Mouse (Mus musculus) stomach, embryonic 15.5 days (tissue): Measurements from ENCODE around the gene Hmcn1. TPM values are rescaled to one million over a fixed set of nuclear protein-coding genes. Genes with fewer than 3 reads are reported as not detected.

ENCODE experiments used
- ATAC-seq: fragments of 200-750 bp; cut with Nextera tagmentation; 2 replicates; pipeline ENCODE4 v1.8.0; 2017; ENCODE audit warnings: low read depth, moderate number of reproducible peaks, moderate TSS enrichment; ENCODE audit not compliant: insufficient read depth, low FRiP score
- H3K27ac ChIP-seq: fragments of 300-500 bp; sonication (generic); 2 replicates; pipeline ENCODE4 v1.5.1; 2015; ENCODE audit warnings: mild to moderate bottlenecking, inconsistent platforms
- H3K27me3 ChIP-seq: fragments of 300-500 bp; sonication (generic); replicated peaks from 2 replicates; pipeline ENCODE4 v1.6.1; 2015; ENCODE audit warnings: inconsistent platforms
- H3K36me3 ChIP-seq: fragments of 300-500 bp; sonication (generic); 2 replicates; pipeline ENCODE4 v1.6.1; 2015; ENCODE audit warnings: inconsistent platforms
- H3K4me1 ChIP-seq: fragments of 300-500 bp; sonication (generic); 2 replicates; pipeline ENCODE4 v1.6.1; 2015; ENCODE audit warnings: inconsistent platforms
- H3K4me2 ChIP-seq: fragments of 300-500 bp; sonication (generic); 2 replicates; pipeline ENCODE4 v1.6.1; 2015; ENCODE audit warnings: mild to moderate bottlenecking, inconsistent platforms
- H3K4me3 ChIP-seq: fragments of 300-500 bp; sonication (generic); replicated peaks from 2 replicates; pipeline ENCODE4 v1.5.1; 2015; ENCODE audit warnings: inconsistent platforms
- H3K9ac ChIP-seq: fragments of 300-500 bp; sonication (generic); 2 replicates; pipeline ENCODE4 v1.6.1; 2015; ENCODE audit warnings: inconsistent platforms
- H3K9me3 ChIP-seq: fragments of 300-500 bp; sonication (generic); 2 replicates; pipeline ENCODE4 v1.6.1; 2016; ENCODE audit warnings: inconsistent platforms
- WGBS: fragments of 180-500 bp; shearing (Covaris S2); methylation state at CpG from one replicate; pipeline ENCODE4 v1.1.7; 2015; 5-methylcytosine and 5-hydroxymethylcytosine counted together
- polyA plus RNA-seq: library from polyadenylated mRNA; unstranded; fragments of >200 nt; fragmentation: Nextera tagmentation; extraction: Ambion mirVana; gene quantifications from 2 replicates; pipeline ENCODE4 v1.2.1, GENCODE M21; 2015

Hmcn1 gene
- polyA plus RNA-seq, 1 experiment from 2014 or later, result 11.4 TPM

DNA sequence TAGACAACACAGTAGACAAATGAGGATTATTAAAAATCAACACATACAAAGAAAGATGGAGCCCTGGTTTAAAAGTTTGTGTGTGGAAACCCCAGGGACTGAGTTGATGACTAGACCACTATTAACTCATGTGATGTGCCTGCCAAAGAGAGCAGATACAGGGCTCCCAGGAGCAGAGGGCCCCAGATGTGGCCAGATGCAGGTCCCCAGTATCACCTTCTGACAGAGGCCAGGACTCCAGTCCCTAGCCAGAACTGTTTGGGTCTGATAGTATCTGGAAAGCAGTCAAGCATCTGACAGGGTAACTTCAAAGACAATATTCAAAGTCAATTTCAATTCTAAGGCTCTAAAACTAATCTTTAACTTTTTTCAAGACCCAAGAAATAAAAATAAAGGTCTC, 124.0 kb downstream of the Hmcn1 start:
- no peaks in the 10 kb centered on the region for H3K36me3 ChIP-seq
- H3K4me2 ChIP-seq, result no peak overlapping the region
- H3K9ac ChIP-seq, result no peak overlapping the region
- H3K4me3 ChIP-seq, result no peak overlapping the region
- H3K27ac ChIP-seq, result no peak overlapping the region
- no peaks in the 10 kb centered on the region for H3K27me3 ChIP-seq
- no peaks in the 10 kb centered on the region for H3K9me3 ChIP-seq
- no peaks in the 10 kb centered on the region for H3K4me1 ChIP-seq
- ATAC-seq, result no peak

DNA sequence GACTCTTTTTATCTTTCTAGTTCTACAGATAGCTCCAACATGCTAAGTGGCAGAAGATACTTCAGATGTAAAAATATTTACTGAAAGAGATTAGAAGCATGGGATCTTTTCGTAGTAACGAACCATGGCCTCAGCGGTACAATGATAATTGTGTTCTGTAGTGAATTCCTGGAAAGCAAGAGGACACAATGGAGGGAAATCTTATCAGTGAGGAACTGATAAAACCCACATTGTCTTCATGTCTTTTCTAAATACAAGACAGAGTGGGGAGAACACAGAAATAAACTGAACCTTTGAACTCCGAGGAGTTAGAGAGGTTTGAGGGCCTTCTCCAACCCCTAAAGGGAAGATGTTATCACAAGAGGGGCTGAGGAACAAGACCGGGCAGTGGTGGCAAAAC, 126.6 kb downstream of the Hmcn1 start:
- Histone ChIP-seq H3K4me2 (no peak overlapping the region), H3K4me1 (no peaks in the 10 kb centered on the region), H3K9me3 (no peaks in the 10 kb centered on the region), H3K27me3 (no peaks in the 10 kb centered on the region), H3K27ac (no peak overlapping the region), H3K9ac (no peak overlapping the region), H3K4me3 (no peak overlapping the region), H3K36me3 (no peaks in the 10 kb centered on the region)
- WGBS, result 33% methylated on average over 5 of the region's 5 CpGs
- no peak for ATAC-seq

DNA sequence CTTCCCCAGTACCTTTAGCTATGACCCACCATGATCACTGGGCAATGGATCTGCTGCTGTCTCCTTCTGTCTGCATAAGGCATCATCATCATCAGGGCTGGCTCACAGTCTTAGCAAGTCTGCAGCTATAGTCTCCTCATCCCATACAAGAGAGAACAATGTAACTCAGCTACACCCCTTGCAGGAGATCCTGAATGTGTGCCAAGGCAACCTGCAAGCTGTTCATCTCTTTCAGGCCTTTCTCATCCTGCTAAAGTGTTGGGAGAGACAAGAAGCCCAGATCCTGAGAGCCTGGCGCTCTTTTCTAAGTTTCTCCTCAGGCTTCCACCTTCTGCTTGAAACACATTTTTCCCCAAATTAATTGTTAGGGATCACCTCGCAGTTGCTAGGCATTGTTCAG, 135.5 kb downstream of the Hmcn1 start:
- Histone ChIP-seq H3K4me2 (no peak overlapping the region), H3K4me3 (no peak overlapping the region), H3K27me3 (no peaks in the 10 kb centered on the region), H3K27ac (no peak overlapping the region), H3K9ac (no peak overlapping the region), H3K4me1 (no peaks in the 10 kb centered on the region), H3K36me3 (no peaks in the 10 kb centered on the region), H3K9me3 (no peaks in the 10 kb centered on the region)
- WGBS, result 96% methylated on average over 2 of the region's 2 CpGs
- no peak for ATAC-seq

DNA sequence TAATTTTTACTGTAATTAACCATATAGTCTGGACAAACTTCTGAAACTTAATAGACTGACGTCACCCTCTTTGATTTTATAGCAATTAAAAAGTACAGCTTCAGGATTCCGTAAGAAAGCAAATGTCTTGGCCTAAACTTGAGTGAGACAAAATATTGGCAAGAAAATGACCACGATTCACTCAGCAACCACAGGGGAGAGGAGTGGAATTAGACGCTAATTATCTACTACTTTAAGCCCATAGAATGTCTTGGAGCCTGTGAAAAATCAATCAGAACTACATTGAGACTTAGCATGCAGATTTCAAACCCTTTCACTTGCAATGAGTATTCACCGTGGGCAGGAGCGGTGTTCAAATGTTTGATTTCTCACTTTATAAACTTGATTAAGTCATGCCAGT, 159.8 kb downstream of the Hmcn1 start:
- H3K4me2 ChIP-seq, result no peak overlapping the region
- ATAC-seq, result no peak
- no peak overlapping the region for H3K9ac ChIP-seq
- 86% methylated on average over 6 of the region's 6 CpGs for WGBS
- H3K27me3 ChIP-seq, result no peaks in the 10 kb centered on the region
- no peaks in the 10 kb centered on the region for H3K4me1 ChIP-seq
- H3K36me3 ChIP-seq, result no peaks in the 10 kb centered on the region
- no peak overlapping the region for H3K27ac ChIP-seq
- H3K4me3 ChIP-seq, result no peak overlapping the region
- H3K9me3 ChIP-seq, result no peaks in the 10 kb centered on the region

DNA sequence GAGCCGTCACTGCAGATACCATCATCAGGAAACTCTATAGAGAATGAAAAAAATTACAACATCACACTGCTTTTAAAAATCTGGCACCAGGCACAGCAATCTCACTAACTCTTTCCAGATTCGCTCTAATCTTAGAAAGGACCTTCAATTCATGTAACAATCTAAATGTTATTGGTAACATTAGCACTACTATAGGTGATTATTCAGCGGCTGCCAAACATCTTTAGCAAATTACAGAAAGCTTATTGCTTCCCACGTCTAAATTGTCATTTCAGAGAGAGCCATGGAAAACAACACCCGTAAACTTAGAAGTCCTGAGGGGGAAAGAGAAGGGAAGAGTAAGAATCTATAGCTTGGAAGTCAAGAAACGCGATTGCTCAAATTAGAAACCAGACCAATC, 163.4 kb downstream of the Hmcn1 start:
- no peak for ATAC-seq
- no peaks in the 10 kb centered on the region for H3K4me1 ChIP-seq
- no peaks in the 10 kb centered on the region for H3K9me3 ChIP-seq
- no peak overlapping the region for H3K4me3 ChIP-seq
- whole genome bisulfite sequencing, result 80% methylated on average over 7 of the region's 7 CpGs
- no peaks in the 10 kb centered on the region for H3K36me3 ChIP-seq
- no peaks in the 10 kb centered on the region for H3K27me3 ChIP-seq
- no peak overlapping the region for H3K4me2 ChIP-seq
- no peak overlapping the region for H3K27ac ChIP-seq
- H3K9ac ChIP-seq, result no peak overlapping the region

DNA sequence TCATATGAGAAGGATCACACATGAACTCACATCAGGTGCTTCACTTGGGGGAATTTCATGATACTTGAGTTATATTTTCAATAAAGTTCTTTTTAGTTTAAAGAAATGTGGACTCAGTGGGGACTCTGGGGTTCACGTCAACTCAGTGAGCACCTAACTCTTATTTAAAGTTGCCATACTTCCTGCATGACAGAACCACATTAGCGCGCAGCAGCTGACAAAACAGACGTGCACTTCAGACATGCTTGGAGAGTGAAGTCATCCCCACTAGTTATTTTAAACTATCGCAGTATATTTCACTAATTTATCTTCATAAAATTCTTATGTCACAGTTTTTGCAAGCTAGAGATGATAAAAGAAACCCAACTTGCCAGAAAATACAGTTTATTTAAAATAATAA, 166.1 kb downstream of the Hmcn1 start:
- H3K4me1 ChIP-seq, result no peaks in the 10 kb centered on the region
- no peak overlapping the region for H3K9ac ChIP-seq
- ATAC-seq, result no peak
- no peak overlapping the region for H3K4me2 ChIP-seq
- H3K27me3 ChIP-seq, result no peaks in the 10 kb centered on the region
- H3K4me3 ChIP-seq, result no peak overlapping the region
- 47% methylated on average over 5 of the region's 5 CpGs for WGBS
- no peaks in the 10 kb centered on the region for H3K36me3 ChIP-seq
- H3K27ac ChIP-seq, result no peak overlapping the region
- no peaks in the 10 kb centered on the region for H3K9me3 ChIP-seq

DNA sequence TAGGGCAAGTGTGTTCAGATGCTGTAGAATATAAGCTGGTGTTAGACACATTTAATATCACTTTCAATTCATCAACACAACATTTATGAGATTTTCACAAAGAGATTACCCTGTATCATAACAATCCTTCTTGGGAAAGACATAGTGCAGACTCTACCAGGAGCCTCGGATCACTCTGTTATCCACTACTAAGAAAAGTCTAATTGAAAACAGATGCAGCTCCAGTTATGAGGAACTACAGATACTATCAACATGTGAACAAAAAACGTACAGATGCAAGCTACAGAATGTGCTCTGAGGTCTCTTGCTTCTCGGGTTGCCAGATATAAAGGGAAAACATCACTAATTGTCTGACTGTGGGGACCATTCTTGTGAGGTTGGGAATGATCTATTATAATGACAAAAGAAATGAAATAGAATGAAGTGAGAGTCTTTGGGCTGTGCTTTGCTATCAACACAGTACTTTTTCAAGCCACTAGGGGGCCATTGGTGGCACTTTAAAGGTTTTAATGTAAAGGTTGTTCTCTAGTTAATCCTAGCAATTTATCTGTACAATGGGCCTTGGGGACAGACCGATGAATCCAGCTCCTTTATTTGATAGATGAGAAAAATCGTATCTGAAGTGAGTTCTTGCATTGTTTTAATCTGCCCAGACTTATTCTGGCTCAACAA, 168.8 kb downstream of the Hmcn1 start:
- H3K27me3 ChIP-seq, result no peaks in the 10 kb centered on the region
- no peak overlapping the region for H3K4me3 ChIP-seq
- H3K9me3 ChIP-seq, result no peaks in the 10 kb centered on the region
- no peak overlapping the region for H3K27ac ChIP-seq
- no peaks in the 10 kb centered on the region for H3K4me1 ChIP-seq
- H3K4me2 ChIP-seq, result no peak overlapping the region
- 52% methylated on average over 5 of the region's 5 CpGs for WGBS
- ATAC-seq, result no peak
- H3K36me3 ChIP-seq, result no peaks in the 10 kb centered on the region
- H3K9ac ChIP-seq, result no peak overlapping the region

DNA sequence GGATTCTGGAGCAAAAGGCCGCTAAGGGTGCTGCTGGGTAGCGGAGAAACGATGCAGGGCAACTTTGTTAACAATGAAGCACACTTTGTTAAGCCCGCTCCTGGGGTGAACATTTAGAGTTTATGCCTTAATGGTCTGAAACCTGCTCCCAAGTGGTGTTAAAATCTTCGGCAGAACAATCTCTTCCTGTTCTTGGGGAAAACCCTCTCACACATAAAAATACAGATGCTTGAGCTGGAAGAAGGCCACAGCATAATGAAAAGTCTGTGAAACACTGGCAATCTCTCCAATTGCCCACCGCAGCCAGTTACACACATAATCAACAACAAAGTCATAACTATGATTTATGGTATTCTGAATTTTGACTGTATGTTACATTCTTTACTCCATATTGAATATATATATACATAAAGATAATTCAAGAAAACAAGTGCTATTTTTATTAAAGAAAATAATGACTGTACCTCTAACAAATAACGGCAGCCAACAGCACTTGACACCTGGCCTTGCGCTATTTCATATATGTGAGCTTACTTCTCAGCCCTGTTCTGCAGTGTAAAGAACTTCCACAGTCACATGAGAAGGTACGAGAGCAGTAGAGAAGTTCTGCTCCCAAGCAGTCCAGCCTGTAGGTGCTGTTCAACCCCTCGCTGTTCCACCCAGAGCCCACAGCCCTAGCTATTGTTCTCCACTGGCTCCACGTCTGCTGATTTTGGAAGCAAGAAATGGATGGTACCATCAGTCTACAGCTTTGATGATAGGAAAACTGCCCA, 177.0 kb downstream of the Hmcn1 start:
- H3K27ac ChIP-seq, result no peak overlapping the region
- no peaks in the 10 kb centered on the region for H3K36me3 ChIP-seq
- no peaks in the 10 kb centered on the region for H3K9me3 ChIP-seq
- no peak overlapping the region for H3K9ac ChIP-seq
- WGBS, result 88% methylated on average over 11 of the region's 11 CpGs
- no peak overlapping the region for H3K4me3 ChIP-seq
- no peak for ATAC-seq
- no peak overlapping the region for H3K4me2 ChIP-seq
- no peaks in the 10 kb centered on the region for H3K4me1 ChIP-seq
- H3K27me3 ChIP-seq, result no peaks in the 10 kb centered on the region

DNA sequence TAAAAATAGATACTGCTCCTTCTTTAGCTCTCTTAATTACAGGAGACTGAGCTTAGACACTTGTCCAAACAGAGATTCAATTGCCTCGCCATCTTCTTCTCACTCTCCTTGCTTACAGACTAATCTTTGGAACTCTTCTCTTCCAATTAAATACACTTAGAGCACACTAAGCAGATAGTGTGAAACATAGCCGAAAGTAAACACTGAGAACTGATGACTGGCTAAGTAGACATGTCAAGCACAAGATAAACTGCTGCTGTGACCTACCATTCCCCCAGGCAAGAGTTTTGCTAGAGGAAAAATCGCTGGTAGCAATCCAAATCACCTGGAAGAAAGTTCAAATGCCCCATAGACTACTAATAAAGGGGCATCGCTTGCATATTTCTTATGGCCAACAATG, 178.3 kb downstream of the Hmcn1 start:
- ATAC-seq, result no peak
- H3K4me2 ChIP-seq, result no peak overlapping the region
- no peak overlapping the region for H3K27ac ChIP-seq
- no peaks in the 10 kb centered on the region for H3K36me3 ChIP-seq
- no peaks in the 10 kb centered on the region for H3K27me3 ChIP-seq
- no peaks in the 10 kb centered on the region for H3K9me3 ChIP-seq
- WGBS, result 30% methylated on average over 4 of the region's 4 CpGs
- H3K9ac ChIP-seq, result no peak overlapping the region
- H3K4me3 ChIP-seq, result no peak overlapping the region
- no peaks in the 10 kb centered on the region for H3K4me1 ChIP-seq

DNA sequence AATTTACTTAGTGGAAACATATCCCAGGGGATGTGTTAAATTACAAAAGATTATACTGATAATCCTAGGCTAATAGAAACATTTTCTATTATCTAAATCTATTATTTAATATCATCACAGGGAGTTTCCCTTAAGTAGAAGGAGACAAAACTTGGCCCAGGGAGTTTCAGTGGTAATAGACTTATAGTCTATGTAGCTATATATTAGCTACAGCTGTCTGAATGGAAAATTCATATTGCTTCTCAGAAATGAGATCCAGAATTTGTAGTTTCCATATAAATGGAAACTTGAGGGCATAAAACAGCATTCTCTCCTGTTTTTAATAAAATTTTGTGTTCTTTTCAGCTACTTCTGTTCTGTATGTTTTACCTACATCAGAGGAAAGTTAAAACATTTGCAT, 179.9 kb downstream of the Hmcn1 start:
- no peak overlapping the region for H3K9ac ChIP-seq
- H3K4me2 ChIP-seq, result no peak overlapping the region
- no peaks in the 10 kb centered on the region for H3K9me3 ChIP-seq
- H3K4me3 ChIP-seq, result no peak overlapping the region
- no peaks in the 10 kb centered on the region for H3K27me3 ChIP-seq
- no peak overlapping the region for H3K27ac ChIP-seq
- H3K36me3 ChIP-seq, result no peaks in the 10 kb centered on the region
- H3K4me1 ChIP-seq, result no peaks in the 10 kb centered on the region
- no peak for ATAC-seq

DNA sequence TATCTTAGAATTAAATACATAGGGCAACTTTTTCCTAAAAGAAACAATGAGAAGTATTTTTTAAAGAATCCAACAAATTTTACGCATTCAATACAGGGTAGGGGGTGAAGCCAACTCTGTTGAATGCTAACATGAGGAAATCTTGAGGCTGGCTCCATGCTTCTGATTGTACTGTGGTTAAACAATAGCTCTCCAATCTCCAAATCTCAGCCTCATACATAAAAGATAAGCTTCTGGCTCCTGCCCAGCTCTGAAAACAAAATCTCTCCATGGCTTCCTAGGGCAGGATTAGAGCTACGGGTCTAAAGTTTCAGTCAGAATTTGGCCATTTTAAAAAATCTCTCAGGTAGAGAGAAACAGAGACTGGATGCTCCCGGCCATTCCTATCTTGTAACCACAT, 186.4 kb downstream of the Hmcn1 start:
- H3K27ac ChIP-seq, result no peak overlapping the region
- no peak overlapping the region for H3K4me3 ChIP-seq
- no peak overlapping the region for H3K4me2 ChIP-seq
- H3K4me1 ChIP-seq, result no peaks in the 10 kb centered on the region
- H3K9ac ChIP-seq, result no peak overlapping the region
- H3K9me3 ChIP-seq, result no peaks in the 10 kb centered on the region
- no peak for ATAC-seq
- no peaks in the 10 kb centered on the region for H3K36me3 ChIP-seq
- H3K27me3 ChIP-seq, result no peaks in the 10 kb centered on the region
- WGBS, result 75% methylated on average over 3 of the region's 3 CpGs

DNA sequence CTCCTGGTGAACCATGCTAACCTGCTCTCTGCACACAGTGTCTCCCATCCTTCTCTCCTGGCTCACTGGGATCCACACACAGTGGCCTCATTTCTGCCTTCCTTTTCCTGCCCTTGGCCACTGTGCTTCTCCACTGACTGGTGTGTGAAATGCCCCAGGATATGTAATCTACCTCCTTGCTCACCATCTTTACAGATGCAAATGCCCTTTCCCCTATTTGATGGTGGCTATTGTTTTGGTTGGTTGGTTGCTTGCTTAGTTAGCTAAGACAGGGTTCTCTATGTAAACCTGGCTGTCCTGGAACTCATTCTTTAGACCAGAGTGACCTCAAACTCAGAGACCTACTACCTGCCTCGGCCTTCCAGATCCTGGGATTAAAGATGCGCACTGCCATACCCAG, 187.8 kb downstream of the Hmcn1 start:
- WGBS, result 84% methylated on average over 2 of the region's 2 CpGs
- Histone ChIP-seq H3K4me1 (no peaks in the 10 kb centered on the region), H3K4me3 (no peak overlapping the region), H3K27me3 (no peaks in the 10 kb centered on the region), H3K36me3 (no peaks in the 10 kb centered on the region), H3K27ac (peak overlapping the region; percentile 14; the same call in 1 of the 2 replicates), H3K4me2 (no peak overlapping the region), H3K9me3 (no peaks in the 10 kb centered on the region), H3K9ac (no peak overlapping the region)
- no peak for ATAC-seq
